Mouse (Mus musculus) B cell, adult 2 months (primary cell): ENCODE results near the gene Slc18a2.

Source experiments
- DNase-seq, 2 experiments: peaks; one replicate each; pipeline ENCODE4 v3.0.0; 2022

Gene Slc18a2

DNA sequence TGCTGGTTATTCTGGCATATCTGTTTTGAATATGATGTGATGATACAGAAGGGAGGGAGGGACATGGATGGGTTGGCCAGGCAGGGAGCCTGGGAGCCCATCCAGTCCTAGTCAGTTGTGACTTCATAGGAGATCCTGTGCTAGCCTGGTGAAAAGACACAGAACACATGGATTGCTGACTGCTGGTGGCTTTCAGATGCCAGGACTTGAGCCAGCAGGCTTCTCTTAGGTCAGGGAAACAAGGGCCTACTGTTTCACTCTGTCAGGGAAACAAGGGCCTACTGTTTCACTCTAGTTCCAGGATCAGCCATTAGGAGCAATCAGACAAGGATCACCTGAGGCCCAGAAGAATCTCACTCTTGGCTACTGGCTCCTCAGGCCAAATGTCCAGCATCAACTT lies 20.1 kb downstream of the Slc18a2 start:
- DNase-seq: no peak

DNA sequence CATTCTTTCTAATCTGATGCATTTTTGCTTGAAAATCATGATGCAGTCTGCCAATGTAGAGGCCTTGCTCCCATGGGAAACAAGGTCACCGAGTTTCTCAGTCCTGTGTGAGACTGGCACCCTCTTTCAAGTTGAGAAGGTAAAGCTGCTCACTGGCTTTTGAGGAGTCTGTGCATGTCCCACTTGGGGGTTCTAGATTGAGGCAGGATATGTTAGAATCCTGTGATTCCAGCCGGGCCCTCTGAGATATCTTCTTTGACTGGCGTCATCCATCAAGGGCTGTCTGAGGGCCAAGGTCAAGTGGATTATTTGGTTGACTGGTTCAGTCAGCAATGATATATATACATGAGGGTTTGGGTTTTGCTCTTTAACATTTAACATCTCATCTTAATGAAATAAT lies 21.3 kb downstream of the Slc18a2 start:
- DNase-seq: no peak

- no peak for DNase-seq
These were observed 28.3 kb downstream of the Slc18a2 start for GRCm38 (mm10) chr19:59289042-59289441.

DNA sequence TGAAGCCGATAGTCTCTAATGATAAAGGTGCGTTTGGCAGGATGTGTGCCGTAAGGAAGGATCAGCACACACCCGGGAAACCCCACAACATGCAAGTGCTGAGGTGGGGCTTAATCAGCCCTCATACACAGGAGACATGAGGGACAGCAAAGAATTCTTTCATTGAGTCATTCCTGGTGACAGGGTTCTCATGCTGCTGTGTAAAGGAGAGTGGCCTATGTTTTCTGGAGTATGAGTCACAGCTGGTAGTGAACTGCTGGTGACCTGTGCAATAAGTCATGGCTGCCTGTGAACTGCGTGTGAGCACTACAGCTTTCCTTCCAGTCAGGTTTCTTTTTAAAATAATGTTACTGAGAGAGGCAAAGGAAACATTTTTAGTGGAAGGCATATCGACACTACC lies 29.1 kb downstream of the Slc18a2 start:
- no peak for DNase-seq

- DNase-seq: no peak
These were observed 31.6 kb downstream of the Slc18a2 start for GRCm38 (mm10) chr19:59292183-59292839.

DNA sequence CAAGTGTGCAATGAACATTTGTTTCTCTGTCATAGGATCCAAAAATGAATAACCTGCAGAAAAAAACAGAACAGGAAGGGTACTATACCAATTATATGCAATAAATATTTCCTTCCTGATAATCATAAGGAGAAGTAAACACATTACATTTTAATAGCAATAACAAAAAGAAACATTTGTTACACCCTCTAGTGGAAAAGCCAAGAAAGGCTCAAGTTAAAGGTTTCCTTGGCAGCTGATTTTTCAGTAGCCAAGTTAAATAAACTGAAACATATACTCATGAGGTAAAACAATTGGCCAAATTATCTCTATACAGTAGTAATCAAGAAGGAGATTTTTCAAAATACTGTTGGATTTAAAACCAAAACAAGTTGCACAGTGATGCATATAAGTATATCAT lies 54.6 kb downstream of the Slc18a2 start:
- no peak for DNase-seq

DNA sequence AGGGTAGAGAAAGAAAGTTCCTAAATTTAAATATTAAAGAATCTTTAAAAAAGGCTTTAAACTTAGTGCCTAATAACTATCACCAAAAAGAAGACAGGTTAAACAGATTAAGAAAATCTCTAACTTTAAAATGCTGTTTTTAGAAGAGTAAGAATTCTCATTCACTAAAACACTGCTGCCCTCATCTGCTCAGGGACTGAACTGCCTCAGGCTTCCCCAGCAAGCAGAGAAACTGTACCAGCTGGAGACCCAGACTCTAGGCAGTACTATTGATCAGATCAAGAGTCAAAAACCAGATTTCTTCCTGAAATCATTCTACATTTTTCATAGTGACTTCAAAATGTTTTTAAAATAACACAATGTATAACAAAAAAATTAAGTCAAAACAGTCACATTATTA lies 55.9 kb downstream of the Slc18a2 start:
- DNase-seq: peak; percentile 9 to 11

DNA sequence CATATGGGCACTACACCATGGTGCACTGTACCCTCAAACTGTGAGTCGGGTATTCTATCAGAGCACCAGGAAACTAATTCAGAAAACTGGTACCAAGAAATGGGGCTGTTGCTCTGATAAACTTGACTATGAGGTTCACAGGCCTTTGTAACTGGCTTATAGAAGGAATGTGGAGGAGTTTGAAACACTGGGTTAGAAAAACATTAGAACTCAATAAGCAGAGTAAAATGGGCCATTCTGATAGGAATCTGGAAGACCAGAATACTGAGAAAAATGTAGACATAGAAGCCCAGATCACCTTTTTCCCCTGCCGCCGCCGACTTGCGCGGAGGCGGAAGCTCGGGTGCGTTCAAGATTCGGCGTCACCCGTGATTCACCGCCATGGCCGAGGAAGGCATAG lies 61.3 kb downstream of the Slc18a2 start, which contains the start of gene Rps12-ps3:
Gene Rps12-ps3 (plus strand): TSS at position 301 of the 400 bp plus-strand sequence.
- DNase-seq: no peak

GRCm38 (mm10) chr19:59330816-59331225 lies 70.1 kb downstream of the Slc18a2 start:
- no peak for DNase-seq

DNA sequence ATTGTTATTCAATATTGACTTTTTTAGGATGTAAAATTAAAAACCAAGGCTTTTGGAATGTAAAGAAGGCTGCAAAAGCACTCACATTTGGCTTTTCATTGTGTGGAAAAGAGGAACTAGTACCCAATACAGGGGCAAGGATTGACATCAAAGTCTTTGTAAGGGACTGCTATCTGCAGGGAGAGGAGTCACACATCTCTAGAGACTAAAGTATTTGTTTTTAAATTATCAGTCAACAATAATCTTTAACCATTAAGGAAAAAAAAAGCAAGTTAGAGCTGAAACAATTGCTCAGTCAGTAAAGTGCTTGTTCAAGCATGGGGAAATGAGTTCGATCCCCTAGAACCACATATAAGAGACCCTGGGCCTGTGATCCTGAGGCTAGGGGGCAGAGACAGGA lies 76.0 kb downstream of the Slc18a2 start:
- DNase-seq: no peak

DNA sequence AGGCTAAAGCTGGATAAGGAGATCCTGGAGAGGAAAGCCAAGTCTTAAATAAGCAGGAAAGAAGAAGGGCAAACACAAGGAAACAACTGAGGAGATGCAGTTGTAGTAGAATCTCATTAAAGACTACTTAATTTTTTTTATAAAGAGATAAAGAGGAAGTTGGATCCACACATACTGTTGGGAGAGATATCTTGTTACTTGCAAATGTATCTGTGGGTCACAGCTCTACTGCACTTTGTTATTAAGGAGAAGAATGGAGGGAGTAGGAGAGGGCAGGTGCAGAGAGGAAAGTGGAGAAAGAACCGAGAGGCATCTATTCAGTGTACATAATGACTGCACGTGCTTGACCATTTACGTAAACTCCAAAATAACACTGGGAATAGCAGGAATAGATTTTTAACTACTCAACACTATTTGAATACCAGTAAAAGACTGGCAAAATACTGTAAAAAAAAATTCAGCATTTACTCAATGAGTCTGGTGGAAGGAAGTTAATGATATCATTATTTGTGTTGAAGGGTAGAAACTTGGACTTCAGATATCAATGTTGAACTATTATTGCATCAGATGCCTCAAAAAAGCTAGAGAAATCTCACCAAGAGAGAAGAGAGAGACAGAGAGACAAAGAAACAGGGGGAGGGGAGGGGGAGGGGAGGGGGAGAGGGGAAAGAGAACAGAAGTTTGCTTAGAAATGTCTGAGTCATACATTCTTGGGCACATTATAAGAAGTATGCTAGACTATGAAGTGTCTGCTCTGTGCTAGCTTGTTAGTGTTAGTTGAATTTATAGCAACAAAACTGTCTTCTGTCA lies 77.4 kb downstream of the Slc18a2 start:
- DNase-seq: no peak

GRCm38 (mm10) chr19:59339908-59340307 lies 79.2 kb downstream of the Slc18a2 start:
- no peak for DNase-seq

DNA sequence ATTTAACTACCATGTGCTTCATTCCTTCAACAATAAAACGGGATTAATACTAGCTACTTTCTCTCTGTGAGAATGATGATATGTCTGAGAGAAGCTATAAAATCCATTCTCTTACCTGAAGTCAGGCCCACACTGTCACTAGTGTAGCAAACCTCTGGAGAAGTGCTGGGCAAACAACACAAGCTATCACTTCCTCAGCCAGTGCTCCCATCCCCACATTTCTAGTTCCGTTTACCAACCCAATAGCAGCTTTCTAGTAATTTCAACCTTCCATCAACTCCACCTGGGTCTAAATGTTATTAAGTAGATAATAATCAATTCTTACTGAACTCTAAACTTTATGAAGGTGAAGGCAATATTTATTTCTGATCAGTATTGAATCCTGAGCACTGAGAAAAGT lies 82.3 kb downstream of the Slc18a2 start:
- DNase-seq: no peak

DNA sequence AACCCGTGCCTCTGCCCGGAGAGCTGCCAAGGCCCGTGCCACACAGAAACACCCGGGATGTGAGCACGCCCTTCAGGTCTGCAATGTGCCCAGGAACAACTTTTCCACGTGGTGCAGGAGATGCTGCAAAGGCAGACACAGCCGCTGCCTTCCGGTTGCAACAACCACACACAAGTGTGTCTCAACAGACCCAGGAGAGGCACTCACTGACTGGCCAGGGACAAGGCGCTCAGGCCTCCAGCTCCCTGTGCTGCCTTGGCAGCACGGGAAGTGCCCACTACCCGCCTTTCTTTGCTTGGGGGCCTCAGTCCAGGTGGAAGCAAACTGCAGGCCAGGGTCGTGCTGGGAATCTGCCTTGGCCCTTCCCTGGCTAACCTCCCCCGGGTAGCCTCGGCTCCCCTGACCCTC lies 83.6 kb downstream of the Slc18a2 start:
- DNase-seq: peak; percentile 32 to 41

GRCm38 (mm10) chr19:59345081-59345657 lies 84.5 kb downstream of the Slc18a2 start:
- peak; percentile 77 to 79 for DNase-seq
